8 mouse cellular contexts compared by ENCODE assay signal in the genomic region with DNA sequence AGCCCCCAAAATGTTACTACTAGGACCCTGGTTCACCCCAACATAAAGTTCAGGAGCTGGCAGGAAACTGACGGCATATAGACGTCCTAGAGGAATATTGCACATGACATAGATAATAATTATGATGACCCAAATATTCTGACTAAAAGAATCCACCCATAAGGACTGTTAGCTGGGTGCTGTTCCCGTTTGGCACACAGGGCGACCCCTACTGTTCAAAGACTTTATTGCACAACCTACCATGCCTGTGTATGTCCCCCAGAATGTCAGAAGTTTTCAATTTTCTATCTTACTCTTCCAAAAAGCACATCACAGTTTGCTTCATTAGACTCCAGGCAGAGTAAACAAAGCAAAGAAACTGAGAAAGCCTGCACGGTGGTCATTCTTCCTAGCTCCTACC.
A peak's percentile ranks its signal among the peaks of the same experiment; 100 is the strongest.
DNase-seq lines count a peak whose midpoint lies in the region; ATAC-seq and TF ChIP-seq lines count a peak whose summit lies in the region.
"Not testable (repeated sequence)": the region's sequence is repeated elsewhere in the genome, so short reads cannot be mapped to it uniquely, and the experiment has no call there.

No protein-coding gene starts in this region.

- H3K27ac ChIP-seq in lung, embryonic 14.5 days (ENCODE audit: low read depth) = not testable (repeated sequence)

- H3K4me1 ChIP-seq in lung, embryonic 14.5 days (ENCODE audit: insufficient read depth) = not testable (repeated sequence)

- H3K36me3 ChIP-seq in lung, embryonic 14.5 days (ENCODE audit: insufficient read depth) = not testable (repeated sequence)

- peak; percentile 77 for ATAC-seq in activated CD4-positive, CD25-positive, alpha-beta regulatory T cell, adult 4 months
- ATAC-seq in lung, embryonic 14.5 days (ENCODE audit: insufficient read depth) = not testable (repeated sequence)

- not testable (repeated sequence) for H3K4me3 ChIP-seq in lung, embryonic 14.5 days (ENCODE audit: low read depth, low read length)

- peak; percentile 84 to 87 for DNase-seq in cerebellum, postnatal 10 days
- DNase-seq in gastrocnemius, postnatal 10 days = peak; percentile 61
- peak; percentile 21 for DNase-seq in kidney, adult 11 months
- DNase-seq in layer of hippocampus, postnatal 10 days (ENCODE audit: low spot score in 2 of 2) = peak; percentile 76 to 83
- DNase-seq in lung, embryonic 14.5 days = not testable (repeated sequence)
- DNase-seq in right cerebral cortex, adult 2 months (ENCODE audit: low spot score in 2 of 2) = peak; percentile 79 to 80
- peak; percentile 78 for DNase-seq in thymus, postnatal 14 days

- not testable (repeated sequence) for H3K9ac ChIP-seq in lung, embryonic 14.5 days

- H3K27me3 ChIP-seq in lung, embryonic 14.5 days (ENCODE audit: insufficient read depth, low read length) = not testable (repeated sequence)

- not testable (repeated sequence) for H3K4me2 ChIP-seq in lung, embryonic 14.5 days

- H3K9me3 ChIP-seq in lung, embryonic 14.5 days (ENCODE audit: low read depth, low read length) = not testable (repeated sequence)

- 0% methylated on average over 2 of the region's 5 CpGs for WGBS in lung, embryonic 14.5 days

- peak; percentile 35 for TF ChIP-seq CTCF in lung, embryonic 14.5 days (IDR thresholded peaks at IDR 0.05; ENCODE audit: low read depth)
